Mouse (Mus musculus): ENCODE results near the gene Gbp7. TPM values are rescaled to one million over a fixed set of nuclear protein-coding genes. Genes with fewer than 3 reads are reported as not detected.

The Gbp7 gene
- polyA plus RNA-seq, 1 experiment from 2014 or later, result 7.1 TPM

DNA sequence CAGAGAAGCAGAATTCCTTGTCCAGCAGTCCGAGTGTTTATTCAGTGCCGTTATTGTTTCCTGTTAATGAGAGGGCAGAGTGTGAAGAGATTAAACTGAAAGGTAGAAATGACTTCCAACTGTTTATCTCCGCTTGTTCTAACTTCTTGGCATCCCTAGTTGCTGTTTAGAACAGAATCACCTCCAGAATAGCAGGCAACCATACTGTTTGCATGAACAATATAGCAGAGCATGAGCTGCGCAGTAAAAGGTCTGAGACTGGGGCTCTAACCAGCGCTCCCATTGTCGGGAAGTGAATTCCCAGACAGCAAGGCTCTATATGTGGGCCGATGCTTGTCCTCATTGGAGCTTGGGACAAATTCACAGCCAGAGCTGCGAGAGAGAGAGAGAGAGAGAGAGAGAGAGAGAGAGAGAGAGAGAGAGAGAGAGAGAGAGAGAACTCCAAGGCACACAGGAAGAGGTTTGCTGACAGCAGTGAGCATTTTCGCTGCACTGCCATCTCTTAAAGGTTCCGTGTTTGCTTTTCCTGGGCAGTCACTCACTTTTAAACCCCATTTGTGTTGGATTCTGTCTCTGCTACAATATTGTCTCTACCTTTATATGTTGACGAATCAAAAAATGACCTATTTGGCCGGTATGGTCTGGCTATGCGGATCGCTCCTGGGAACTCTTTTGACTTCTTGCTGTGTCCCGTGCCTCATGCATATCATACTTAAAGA is 32.9 kb upstream of the Gbp7 start:
- H3K4me3 ChIP-seq (replicated peaks; ENCODE audit: low read depth, low read length), result peak overlapping the region; percentile 26
- ATAC-seq (replicated peaks; ENCODE audit: low FRiP score, low read depth) (no peak), DNase-seq (ENCODE audit: low spot score) (peak; percentile 20)
- 56% methylated on average over 15 of the region's 15 CpGs for WGBS
- no peaks in the 10 kb centered on the region for H3K4me1 ChIP-seq (replicated peaks; ENCODE audit: insufficient read depth, low read length)
- H3K9me3 ChIP-seq (replicated peaks; ENCODE audit: low read length), result no peaks in the 10 kb centered on the region
- no peak overlapping the region for H3K9ac ChIP-seq (ENCODE audit: low read depth, low read length)
- no peaks in the 10 kb centered on the region for H3K27me3 ChIP-seq (ENCODE audit: insufficient read depth, low read length)
- 0 out of 2 replicates have a peak overlapping the region, but pooled peaks have one; percentile 27 for H3K27ac ChIP-seq
- TF ChIP-seq CTCF (IDR thresholded peaks at IDR 0.05; ENCODE audit: low read depth), result no peak
- H3K4me2 ChIP-seq (ENCODE audit: low read length), result peak overlapping the region; percentile 48
- H3K36me3 ChIP-seq (ENCODE audit: insufficient read depth, low read length), result no peaks in the 10 kb centered on the region

DNA sequence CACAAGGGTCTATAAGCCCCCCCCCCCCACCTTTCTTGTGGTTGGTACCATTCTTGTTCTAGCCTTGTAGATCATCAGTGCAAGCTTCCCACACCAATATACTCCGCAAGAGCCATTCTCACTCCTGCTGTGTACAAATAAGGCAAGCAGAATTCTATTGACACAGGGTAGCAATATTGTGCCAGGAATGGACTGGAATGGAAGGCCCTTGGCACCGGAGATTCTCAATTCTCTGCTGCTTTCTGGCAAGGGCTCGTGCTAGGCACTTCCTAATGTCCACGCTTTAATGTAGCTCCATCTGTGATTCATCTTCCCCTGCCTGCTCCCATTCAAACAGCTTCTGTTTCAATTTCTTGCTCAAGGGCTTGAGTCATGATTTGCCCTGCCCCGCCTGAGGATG is 31.2 kb upstream of the Gbp7 start:
- Histone ChIP-seq H3K36me3 (ENCODE audit: insufficient read depth, low read length) (no peaks in the 10 kb centered on the region), H3K27ac (no peak overlapping the region), H3K9ac (ENCODE audit: low read depth, low read length) (no peak overlapping the region), H3K27me3 (ENCODE audit: insufficient read depth, low read length) (no peaks in the 10 kb centered on the region), H3K4me1 (replicated peaks; ENCODE audit: insufficient read depth, low read length) (no peaks in the 10 kb centered on the region), H3K9me3 (replicated peaks; ENCODE audit: low read length) (no peaks in the 10 kb centered on the region), H3K4me2 (ENCODE audit: low read length) (no peak overlapping the region), H3K4me3 (replicated peaks; ENCODE audit: low read depth, low read length) (no peak overlapping the region)
- DNase-seq (ENCODE audit: low spot score), result no peak
- 78% methylated on average over 5 of the region's 5 CpGs for WGBS
- TF ChIP-seq CTCF (IDR thresholded peaks at IDR 0.05; ENCODE audit: low read depth), result no peak
- ATAC-seq (replicated peaks; ENCODE audit: low FRiP score, low read depth), result no peak

DNA sequence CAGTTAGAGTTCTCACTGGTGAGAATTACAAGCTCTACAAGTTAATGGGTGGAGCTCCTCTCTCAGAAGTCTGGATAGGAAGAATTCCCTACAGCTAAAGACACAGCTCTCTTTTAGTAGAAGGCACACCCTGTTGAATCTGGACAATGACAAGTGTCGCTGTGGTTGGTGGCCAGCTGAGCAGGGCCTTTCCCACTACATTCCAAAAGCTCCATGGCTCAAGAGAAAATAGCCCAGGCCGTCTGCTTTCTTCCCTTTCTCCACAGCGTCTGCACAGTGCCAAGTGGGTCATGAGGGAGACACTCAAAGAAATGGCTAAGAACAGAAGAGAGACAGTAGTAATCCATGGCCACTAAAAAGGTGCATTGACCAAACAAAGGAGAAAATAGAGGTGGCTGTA is 2.0 kb upstream of the Gbp7 start:
- H3K36me3 ChIP-seq (ENCODE audit: insufficient read depth, low read length), result no peaks in the 10 kb centered on the region
- H3K27ac ChIP-seq, result no peak overlapping the region
- no peak overlapping the region for H3K4me2 ChIP-seq (ENCODE audit: low read length)
- 88% methylated on average over 3 of the region's 3 CpGs for WGBS
- no peaks in the 10 kb centered on the region for H3K9me3 ChIP-seq (replicated peaks; ENCODE audit: low read length)
- H3K9ac ChIP-seq (ENCODE audit: low read depth, low read length), result no peak overlapping the region
- no peak overlapping the region for H3K4me3 ChIP-seq (replicated peaks; ENCODE audit: low read depth, low read length)
- ATAC-seq (replicated peaks; ENCODE audit: low FRiP score, low read depth) (no peak), DNase-seq (ENCODE audit: low spot score) (no peak)
- H3K4me1 ChIP-seq (replicated peaks; ENCODE audit: insufficient read depth, low read length), result no peaks in the 10 kb centered on the region
- no peaks in the 10 kb centered on the region for H3K27me3 ChIP-seq (ENCODE audit: insufficient read depth, low read length)
- TF ChIP-seq CTCF (IDR thresholded peaks at IDR 0.05; ENCODE audit: low read depth), result no peak

DNA sequence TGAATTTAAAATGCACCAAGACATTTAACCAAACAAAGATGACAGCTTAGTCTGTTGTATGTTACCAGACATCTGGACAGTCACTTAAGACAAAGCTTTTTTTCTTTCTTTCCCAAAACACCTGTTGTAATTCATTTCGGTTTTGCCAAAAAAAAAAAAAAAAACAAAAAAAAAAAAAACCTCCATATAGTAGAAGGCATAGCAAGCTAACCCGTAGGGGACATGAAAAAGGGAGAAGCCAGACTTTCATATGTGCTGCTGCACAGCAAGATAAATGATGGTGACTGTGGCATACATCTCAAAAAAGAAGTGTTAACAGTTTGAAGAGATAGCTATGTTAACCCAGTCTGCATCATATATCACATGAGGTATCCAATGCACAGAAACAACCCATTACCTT is 545 bp upstream of the Gbp7 start:
- Histone ChIP-seq H3K9ac (ENCODE audit: low read depth, low read length) (peak overlapping the region; percentile 65; the same call in 1 of the 2 replicates), H3K9me3 (replicated peaks; ENCODE audit: low read length) (no peaks in the 10 kb centered on the region), H3K36me3 (ENCODE audit: insufficient read depth, low read length) (no peaks in the 10 kb centered on the region), H3K4me1 (replicated peaks; ENCODE audit: insufficient read depth, low read length) (no peaks in the 10 kb centered on the region), H3K4me2 (ENCODE audit: low read length) (peak overlapping the region; percentile 95), H3K27ac (0 out of 2 replicates have a peak overlapping the region, but pooled peaks have one; percentile 47), H3K4me3 (replicated peaks; ENCODE audit: low read depth, low read length) (peak overlapping the region; percentile 60), H3K27me3 (ENCODE audit: insufficient read depth, low read length) (no peaks in the 10 kb centered on the region)
- no peak for ATAC-seq (replicated peaks; ENCODE audit: low FRiP score, low read depth)
- peak; percentile 4 for DNase-seq (ENCODE audit: low spot score)
- 44% methylated on average over 2 of the region's 2 CpGs for WGBS
- no peak for TF ChIP-seq CTCF (IDR thresholded peaks at IDR 0.05; ENCODE audit: low read depth)

DNA sequence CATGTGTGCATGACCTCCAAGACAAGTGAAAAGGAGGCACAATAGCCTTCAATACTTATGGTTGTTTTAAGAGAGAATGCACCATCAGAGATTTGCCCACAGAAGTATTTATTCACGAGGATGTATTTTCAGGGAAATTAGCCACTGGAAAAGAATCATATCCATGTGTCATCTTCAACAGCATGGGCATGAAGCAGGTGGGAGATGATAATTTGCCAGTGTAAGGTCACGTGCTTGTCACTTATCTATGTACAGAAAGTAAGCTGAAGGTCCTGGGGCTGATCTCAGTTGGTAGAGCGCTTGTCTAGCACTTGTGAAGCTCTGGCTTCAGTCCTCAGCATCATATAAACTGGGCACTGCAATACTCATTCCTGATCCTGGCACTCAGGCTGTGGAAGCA is 1.5 kb downstream of the Gbp7 start:
- TF ChIP-seq CTCF (IDR thresholded peaks at IDR 0.05; ENCODE audit: low read depth), result no peak
- ATAC-seq (replicated peaks; ENCODE audit: low FRiP score, low read depth) (no peak), DNase-seq (ENCODE audit: low spot score) (no peak)
- Histone ChIP-seq H3K4me1 (replicated peaks; ENCODE audit: insufficient read depth, low read length) (no peaks in the 10 kb centered on the region), H3K36me3 (ENCODE audit: insufficient read depth, low read length) (no peaks in the 10 kb centered on the region), H3K9ac (ENCODE audit: low read depth, low read length) (no peak overlapping the region), H3K4me3 (replicated peaks; ENCODE audit: low read depth, low read length) (no peak overlapping the region), H3K4me2 (ENCODE audit: low read length) (no peak overlapping the region), H3K9me3 (replicated peaks; ENCODE audit: low read length) (no peaks in the 10 kb centered on the region), H3K27ac (no peak overlapping the region), H3K27me3 (ENCODE audit: insufficient read depth, low read length) (no peaks in the 10 kb centered on the region)
- WGBS, result 90% methylated on average over 3 of the region's 3 CpGs

DNA sequence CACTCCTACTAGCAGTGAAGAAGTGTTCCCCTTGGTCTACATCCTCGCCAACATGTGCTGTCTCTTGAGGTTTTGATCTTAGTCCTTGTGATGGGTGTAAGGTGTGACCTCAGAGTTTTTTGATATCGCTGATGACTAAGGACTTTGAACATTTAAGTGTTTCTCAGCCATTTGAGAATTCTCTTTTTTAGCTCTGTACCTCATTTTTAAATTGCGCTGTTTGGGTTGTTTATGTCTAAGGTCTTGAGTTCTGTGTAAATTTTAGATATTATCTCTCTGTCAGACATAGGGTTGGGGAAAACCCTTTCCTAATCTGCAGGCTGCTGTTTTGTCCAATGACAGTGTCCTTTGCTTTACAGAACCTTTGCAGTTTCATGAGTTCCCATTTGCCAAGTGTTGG is 3.0 kb downstream of the Gbp7 start:
- WGBS, result 95% methylated on average over 3 of the region's 3 CpGs
- H3K9me3 ChIP-seq (replicated peaks; ENCODE audit: low read length), result no peaks in the 10 kb centered on the region
- no peaks in the 10 kb centered on the region for H3K27me3 ChIP-seq (ENCODE audit: insufficient read depth, low read length)
- no peak overlapping the region for H3K4me2 ChIP-seq (ENCODE audit: low read length)
- no peak overlapping the region for H3K4me3 ChIP-seq (replicated peaks; ENCODE audit: low read depth, low read length)
- H3K27ac ChIP-seq, result no peak overlapping the region
- DNase-seq (ENCODE audit: low spot score) (no peak), ATAC-seq (replicated peaks; ENCODE audit: low FRiP score, low read depth) (no peak)
- H3K4me1 ChIP-seq (replicated peaks; ENCODE audit: insufficient read depth, low read length), result no peaks in the 10 kb centered on the region
- no peaks in the 10 kb centered on the region for H3K36me3 ChIP-seq (ENCODE audit: insufficient read depth, low read length)
- TF ChIP-seq CTCF (IDR thresholded peaks at IDR 0.05; ENCODE audit: low read depth), result no peak
- H3K9ac ChIP-seq (ENCODE audit: low read depth, low read length), result no peak overlapping the region

DNA sequence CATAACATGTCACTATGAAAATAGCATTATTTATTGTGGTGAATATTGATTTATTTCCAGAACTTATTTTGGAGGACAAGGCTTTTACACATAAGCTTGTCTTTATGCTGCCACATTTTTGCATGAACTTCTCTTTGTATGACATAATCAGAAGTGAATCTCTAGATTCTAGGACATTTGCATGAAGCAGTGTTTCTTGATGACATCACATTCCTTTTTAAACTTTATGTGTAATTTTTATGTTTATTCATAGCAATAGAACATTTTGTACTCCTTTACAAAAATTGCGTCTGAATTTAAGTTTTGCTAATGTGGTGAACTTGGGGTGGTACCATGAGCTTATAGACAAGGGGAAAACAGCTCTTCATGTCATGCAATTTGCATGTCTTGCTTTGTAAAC is 5.5 kb downstream of the Gbp7 start:
- no peak for DNase-seq (ENCODE audit: low spot score)
- H3K9me3 ChIP-seq (replicated peaks; ENCODE audit: low read length), result no peaks in the 10 kb centered on the region
- 76% methylated on average over 1 of the region's 1 CpGs for WGBS

More for the DNA sequence above, 5.5 kb downstream of the Gbp7 start:
- H3K4me3 ChIP-seq (replicated peaks; ENCODE audit: low read depth, low read length), result no peak overlapping the region
- no peaks in the 10 kb centered on the region for H3K36me3 ChIP-seq (ENCODE audit: insufficient read depth, low read length)
- no peak for TF ChIP-seq CTCF (IDR thresholded peaks at IDR 0.05; ENCODE audit: low read depth)
- no peak overlapping the region for H3K27ac ChIP-seq
- no peaks in the 10 kb centered on the region for H3K4me1 ChIP-seq (replicated peaks; ENCODE audit: insufficient read depth, low read length)
- H3K4me2 ChIP-seq (ENCODE audit: low read length), result no peak overlapping the region
- no peak for ATAC-seq (replicated peaks; ENCODE audit: low FRiP score, low read depth)
- H3K9ac ChIP-seq (ENCODE audit: low read depth, low read length), result no peak overlapping the region
- no peaks in the 10 kb centered on the region for H3K27me3 ChIP-seq (ENCODE audit: insufficient read depth, low read length)

Data from kidney, postnatal 0 days (tissue).